Mouse (Mus musculus) limb, embryonic 12.5 days (tissue): ENCODE results near the gene Lif. TPM values are rescaled to one million over a fixed set of nuclear protein-coding genes. Genes with fewer than 3 reads are reported as not detected.

Experiments used
- ATAC-seq: fragments of 200-750 bp; cut with Nextera tagmentation; 2 replicates; pipeline ENCODE4 v1.8.0; 2017; ENCODE audit warnings: low read depth, moderate TSS enrichment; ENCODE audit not compliant: insufficient number of reproducible peaks, insufficient read depth, low FRiP score, low TSS enrichment
- H3K27ac ChIP-seq: fragments of 300-500 bp; sonication (generic); 2 replicates; pipeline ENCODE4 v1.5.1; 2016; ENCODE audit warnings: mild to moderate bottlenecking, moderate library complexity
- H3K27me3 ChIP-seq: fragments of 300-500 bp; sonication (generic); 2 replicates; pipeline ENCODE4 v1.6.1; 2016; ENCODE audit warnings: mild to moderate bottlenecking, moderate library complexity
- H3K36me3 ChIP-seq: fragments of 300-500 bp; sonication (generic); 2 replicates; pipeline ENCODE4 v1.6.1; 2016; ENCODE audit warnings: mild to moderate bottlenecking, moderate library complexity
- H3K4me1 ChIP-seq: fragments of 300-500 bp; sonication (generic); replicated peaks from 2 replicates; pipeline ENCODE4 v1.6.1; 2016
- H3K4me2 ChIP-seq: fragments of 300-500 bp; sonication (generic); 2 replicates; pipeline ENCODE4 v1.6.1; 2016; ENCODE audit warnings: mild to moderate bottlenecking, moderate library complexity
- H3K4me3 ChIP-seq: fragments of 300-500 bp; sonication (generic); replicated peaks from 2 replicates; pipeline ENCODE4 v1.5.1; 2016; ENCODE audit warnings: mild to moderate bottlenecking
- H3K9ac ChIP-seq: fragments of 300-500 bp; sonication (generic); replicated peaks from 2 replicates; pipeline ENCODE4 v1.6.1; 2016; ENCODE audit warnings: mild to moderate bottlenecking, moderate library complexity
- H3K9me3 ChIP-seq: fragments of 300-500 bp; sonication (generic); 2 replicates; pipeline ENCODE4 v1.6.1; 2016; ENCODE audit warnings: mild to moderate bottlenecking, moderate library complexity
- WGBS: fragments of 180-500 bp; shearing (Covaris S2); methylation state at CpG from one replicate; pipeline ENCODE4 v1.1.7; 2016; 5-methylcytosine and 5-hydroxymethylcytosine counted together
- polyA plus RNA-seq: library from polyadenylated mRNA; unstranded; fragments of >200 nt; fragmentation: Nextera tagmentation; extraction: Ambion mirVana; gene quantifications from 2 replicates; pipeline ENCODE4 v1.2.1, GENCODE M21; 2016

Gene Lif
- polyA plus RNA-seq, 1 experiment from 2014 or later, result 0.05 TPM

DNA sequence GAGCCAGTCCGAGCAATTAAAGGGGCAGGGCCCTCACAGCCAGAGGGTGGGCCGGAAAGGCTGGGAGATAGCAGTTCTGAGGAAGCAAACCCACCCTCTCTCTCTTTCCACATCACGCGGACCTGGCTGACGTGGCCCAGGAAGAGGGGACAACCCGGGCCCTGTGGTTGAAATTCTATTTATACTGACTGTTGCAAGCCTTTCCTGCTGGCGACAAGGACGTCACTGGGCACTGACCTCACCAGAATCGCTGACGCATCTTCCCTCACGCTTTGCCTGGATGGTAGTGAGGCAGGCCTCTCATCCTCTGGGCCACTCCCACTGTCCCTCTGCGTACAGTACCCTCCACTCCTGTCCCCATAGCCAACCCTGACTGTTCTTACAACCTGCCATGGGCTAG lies 24.7 kb upstream of the Lif start:
- H3K9ac ChIP-seq, result no peak overlapping the region
- no peaks in the 10 kb centered on the region for H3K27me3 ChIP-seq
- no peaks in the 10 kb centered on the region for H3K9me3 ChIP-seq
- WGBS, result 73% methylated on average over 12 of the region's 12 CpGs
- no peak for ATAC-seq
- H3K36me3 ChIP-seq, result no peaks in the 10 kb centered on the region
- no peak overlapping the region for H3K27ac ChIP-seq
- H3K4me3 ChIP-seq, result no peak overlapping the region
- no peak overlapping the region for H3K4me2 ChIP-seq
- no peaks in the 10 kb centered on the region; the same call in 1 of the 2 replicates for H3K4me1 ChIP-seq

DNA sequence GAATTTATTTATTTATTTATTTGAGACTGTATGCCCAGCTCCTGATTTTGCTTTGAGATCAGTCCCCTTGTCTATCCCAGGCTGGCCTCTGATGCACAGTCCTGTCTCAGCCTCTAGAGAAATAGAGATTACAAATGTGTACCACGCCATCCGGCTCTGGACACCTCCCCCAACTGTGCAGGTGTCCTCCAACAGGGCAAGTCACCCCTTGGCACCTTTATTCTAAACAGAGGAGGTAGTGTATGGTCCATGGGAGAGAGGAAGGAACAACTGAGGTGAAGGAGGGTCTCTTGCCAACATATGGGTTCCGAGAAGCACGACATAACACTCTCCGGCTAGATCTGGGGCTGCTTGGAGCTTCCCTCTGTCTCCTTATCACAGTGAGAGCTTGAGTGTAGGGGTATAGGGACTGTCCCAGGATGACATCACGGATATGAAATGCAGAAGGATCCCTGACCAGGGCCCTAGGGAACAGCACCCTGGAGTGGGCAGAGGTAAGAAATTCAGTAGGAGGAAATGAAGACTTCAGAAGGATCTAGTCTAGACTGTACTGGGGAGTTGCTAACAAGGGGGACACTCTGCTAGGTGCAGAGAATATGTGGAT lies 22.2 kb upstream of the Lif start:
- H3K4me1 ChIP-seq, result no peaks in the 10 kb centered on the region
- WGBS, result 88% methylated on average over 6 of the region's 6 CpGs
- H3K9ac ChIP-seq, result no peak overlapping the region
- H3K4me2 ChIP-seq, result no peak overlapping the region
- ATAC-seq, result no peak
- no peak overlapping the region for H3K27ac ChIP-seq
- no peaks in the 10 kb centered on the region for H3K9me3 ChIP-seq
- no peak overlapping the region for H3K4me3 ChIP-seq
- H3K27me3 ChIP-seq, result no peaks in the 10 kb centered on the region
- H3K36me3 ChIP-seq, result no peaks in the 10 kb centered on the region

DNA sequence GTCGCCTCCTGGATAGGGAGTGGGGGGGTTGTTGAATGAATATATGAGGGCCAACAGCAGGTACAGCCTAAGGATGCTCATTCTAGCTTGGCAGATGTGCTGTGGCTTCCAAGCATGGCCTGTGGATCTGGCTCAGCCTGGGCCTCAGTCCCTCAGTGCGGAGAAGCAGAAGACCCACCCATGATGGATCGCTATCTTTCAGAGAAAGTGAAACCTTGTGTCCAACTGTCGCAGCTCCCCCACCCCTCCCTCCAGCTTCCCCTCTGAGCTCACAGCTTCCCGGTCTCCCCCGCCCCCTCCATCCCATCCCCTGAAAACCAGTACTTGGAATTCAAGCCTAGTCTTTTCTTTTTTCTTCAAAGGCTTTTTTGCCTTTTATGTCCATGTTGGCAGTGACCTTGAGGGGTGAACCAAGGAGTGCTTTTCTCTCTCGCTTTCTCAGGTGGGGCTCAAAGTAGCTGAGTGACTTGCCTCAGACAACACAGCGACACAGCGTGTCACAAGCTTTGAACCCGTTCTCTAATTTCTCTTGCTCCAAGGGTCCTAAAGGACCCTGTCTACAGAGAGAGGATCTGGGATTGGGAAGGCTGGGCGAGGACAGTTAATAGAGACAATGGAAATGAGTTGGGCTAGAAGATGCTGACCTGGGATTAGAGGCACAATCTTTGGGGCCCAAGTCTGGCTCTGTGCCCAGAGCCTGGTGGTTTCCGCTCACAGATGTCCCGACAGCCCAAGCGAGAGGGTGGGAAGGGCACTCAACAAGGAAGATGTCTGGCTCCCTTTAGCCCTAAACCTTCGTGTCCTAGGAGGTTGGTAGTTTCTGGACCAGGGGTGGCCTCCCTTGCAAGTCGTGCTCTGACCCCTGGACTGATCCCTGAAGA lies 21.5 kb upstream of the Lif start, which contains the start of gene Osm:
Osm (plus strand) TSS at position 756 of the 881 bp plus-strand sequence.
- Histone ChIP-seq H3K4me1 (no peaks in the 10 kb centered on the region), H3K4me2 (no peak within 1 kb of the TSS), H3K27me3 (no peaks in the 10 kb centered on the region), H3K36me3 (no peaks in the 10 kb centered on the region), H3K9ac (no peak within 1 kb of the TSS), H3K4me3 (no peak within 1 kb of the TSS), H3K9me3 (no peaks in the 10 kb centered on the region), H3K27ac (no peak within 1 kb of the TSS)
- ATAC-seq, result no peak
- WGBS, result 73% methylated on average over 16 of the region's 16 CpGs

DNA sequence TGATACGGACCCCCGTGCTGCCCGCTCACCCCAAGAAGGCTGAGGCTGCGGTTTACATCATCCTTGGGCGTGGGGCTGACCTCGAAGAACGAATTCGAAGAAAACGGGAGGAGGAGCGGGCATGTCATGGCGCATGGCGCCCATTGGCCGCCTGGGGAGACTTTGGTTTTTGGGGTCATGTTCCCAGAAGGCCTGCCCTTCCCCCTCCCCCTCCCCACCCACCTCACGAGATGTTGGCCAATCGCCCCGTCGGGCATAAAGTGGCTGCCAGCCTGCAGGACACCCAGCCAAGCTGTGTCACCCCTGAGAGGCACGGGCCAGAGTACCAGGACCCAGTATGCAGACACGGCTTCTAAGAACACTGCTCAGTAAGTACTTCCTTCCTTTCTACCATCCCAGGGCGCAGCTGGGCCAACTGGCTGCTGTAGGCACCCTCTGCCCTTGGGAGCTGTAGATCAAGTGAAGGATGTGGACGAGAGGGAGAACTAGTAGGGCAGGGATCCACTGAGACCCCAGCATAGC lies 20.8 kb upstream of the Lif start:
- WGBS, result 91% methylated on average over 21 of the region's 21 CpGs
- Histone ChIP-seq H3K36me3 (no peaks in the 10 kb centered on the region), H3K4me3 (no peak overlapping the region), H3K9ac (no peak overlapping the region), H3K4me1 (no peaks in the 10 kb centered on the region), H3K27me3 (no peaks in the 10 kb centered on the region), H3K27ac (no peak overlapping the region), H3K9me3 (no peaks in the 10 kb centered on the region), H3K4me2 (no peak overlapping the region)
- ATAC-seq, result no peak

DNA sequence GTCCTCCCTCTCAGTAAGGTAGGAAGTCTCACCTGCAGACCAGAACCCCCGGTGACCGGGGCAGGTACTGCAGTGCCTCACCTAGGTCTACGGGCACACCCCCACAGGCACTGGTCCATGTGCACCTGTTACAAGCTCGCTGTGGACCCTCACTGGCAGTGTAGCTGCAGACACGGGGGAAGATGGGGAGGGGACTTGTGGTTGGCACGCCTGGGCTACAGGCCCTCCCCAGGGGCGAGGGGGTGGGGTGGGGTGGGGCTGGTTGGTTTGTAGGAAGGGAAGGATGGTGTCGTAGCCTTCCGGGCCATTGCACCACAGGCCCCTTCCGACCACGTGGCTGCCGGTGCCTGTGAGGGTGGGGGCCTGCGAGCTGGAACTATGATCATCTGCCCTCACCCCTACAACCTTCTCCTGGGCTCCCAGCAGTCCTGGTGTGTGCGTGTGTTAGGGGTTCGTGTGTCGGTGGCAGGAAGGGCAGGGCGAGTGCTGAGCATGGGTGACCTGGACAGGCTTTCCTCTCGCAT lies 19.9 kb upstream of the Lif start:
- H3K9me3 ChIP-seq, result no peaks in the 10 kb centered on the region
- H3K27me3 ChIP-seq, result no peaks in the 10 kb centered on the region
- H3K36me3 ChIP-seq, result no peaks in the 10 kb centered on the region
- no peaks in the 10 kb centered on the region for H3K4me1 ChIP-seq
- WGBS, result 85% methylated on average over 18 of the region's 18 CpGs
- ATAC-seq, result no peak
- no peak overlapping the region for H3K4me3 ChIP-seq
- H3K4me2 ChIP-seq, result no peak overlapping the region
- H3K9ac ChIP-seq, result no peak overlapping the region
- H3K27ac ChIP-seq, result no peak overlapping the region

DNA sequence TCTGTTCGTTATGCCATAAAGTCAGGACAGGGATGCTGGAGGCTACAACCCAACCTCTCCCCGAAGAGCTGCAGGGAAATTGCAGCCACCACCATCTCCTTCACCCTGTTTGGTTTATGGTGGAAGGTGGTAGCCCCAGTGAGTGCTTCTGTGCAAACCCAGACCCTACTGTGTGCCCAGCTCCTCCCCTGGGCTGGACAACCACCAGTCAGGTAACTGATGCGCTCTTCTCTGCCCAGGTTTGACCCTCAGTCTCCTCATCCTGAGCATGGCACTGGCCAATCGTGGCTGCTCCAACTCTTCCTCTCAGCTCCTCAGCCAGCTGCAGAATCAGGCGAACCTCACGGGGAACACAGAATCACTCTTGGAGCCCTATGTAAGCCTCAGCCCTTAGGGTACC lies 19.2 kb upstream of the Lif start:
- ATAC-seq, result no peak
- whole genome bisulfite sequencing, result 88% methylated on average over 6 of the region's 6 CpGs
- no peak overlapping the region for H3K27ac ChIP-seq

DNA sequence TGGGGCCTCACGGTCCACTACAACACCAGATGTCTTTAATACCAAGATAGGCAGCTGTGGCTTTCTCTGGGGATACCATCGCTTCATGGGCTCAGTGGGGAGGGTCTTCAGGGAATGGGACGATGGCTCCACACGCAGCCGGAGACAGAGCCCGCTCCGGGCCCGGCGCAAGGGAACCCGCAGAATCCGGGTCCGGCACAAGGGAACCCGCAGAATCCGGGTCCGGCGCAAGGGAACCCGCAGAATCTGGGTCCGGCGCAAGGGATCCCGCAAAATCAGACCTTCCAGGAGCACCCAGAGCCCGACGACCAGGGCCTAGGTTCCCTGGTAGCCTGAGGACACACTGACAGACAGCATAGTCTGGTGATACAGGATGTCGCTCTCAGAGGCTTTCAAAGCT lies 17.7 kb upstream of the Lif start:
- H3K9me3 ChIP-seq, result no peaks in the 10 kb centered on the region
- 91% methylated on average over 23 of the region's 23 CpGs for WGBS
- no peaks in the 10 kb centered on the region for H3K36me3 ChIP-seq
- no peaks in the 10 kb centered on the region for H3K4me1 ChIP-seq
- no peak for ATAC-seq
- H3K4me3 ChIP-seq, result no peak overlapping the region
- H3K9ac ChIP-seq, result no peak overlapping the region
- H3K27me3 ChIP-seq, result no peaks in the 10 kb centered on the region
- H3K4me2 ChIP-seq, result no peak overlapping the region
- H3K27ac ChIP-seq, result no peak overlapping the region

More for the DNA sequence above, 19.2 kb upstream of the Lif start:
- H3K9ac ChIP-seq, result no peak overlapping the region
- H3K9me3 ChIP-seq, result no peaks in the 10 kb centered on the region
- no peak overlapping the region for H3K4me3 ChIP-seq
- no peaks in the 10 kb centered on the region for H3K36me3 ChIP-seq
- no peak overlapping the region for H3K4me2 ChIP-seq
- no peaks in the 10 kb centered on the region for H3K27me3 ChIP-seq
- no peaks in the 10 kb centered on the region for H3K4me1 ChIP-seq

DNA sequence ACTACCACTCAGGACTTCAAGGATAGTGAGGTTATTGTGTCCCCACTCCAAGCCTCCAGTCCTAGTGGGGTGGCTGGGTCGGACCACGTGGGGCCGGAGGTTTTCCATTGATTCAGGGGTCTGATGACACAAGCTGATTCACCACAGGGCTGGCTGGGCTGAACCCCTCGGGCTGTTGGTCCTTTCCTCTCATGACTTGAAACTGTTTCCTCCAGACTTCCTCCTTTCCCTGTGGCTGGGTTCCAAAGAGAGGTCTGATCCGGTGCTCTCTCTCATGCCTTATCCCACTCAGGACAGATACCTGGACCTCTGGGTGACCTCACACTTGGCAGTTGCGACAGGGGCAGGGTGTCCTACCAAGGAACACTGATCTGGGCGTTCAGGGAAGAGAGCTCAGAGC lies 17.2 kb upstream of the Lif start:
- no peak overlapping the region for H3K4me3 ChIP-seq
- H3K27me3 ChIP-seq, result no peaks in the 10 kb centered on the region
- H3K9ac ChIP-seq, result no peak overlapping the region
- no peaks in the 10 kb centered on the region for H3K9me3 ChIP-seq
- H3K4me1 ChIP-seq, result no peaks in the 10 kb centered on the region
- no peak for ATAC-seq
- WGBS, result 80% methylated on average over 7 of the region's 7 CpGs
- no peaks in the 10 kb centered on the region for H3K36me3 ChIP-seq
- no peak overlapping the region for H3K27ac ChIP-seq
- H3K4me2 ChIP-seq, result no peak overlapping the region

DNA sequence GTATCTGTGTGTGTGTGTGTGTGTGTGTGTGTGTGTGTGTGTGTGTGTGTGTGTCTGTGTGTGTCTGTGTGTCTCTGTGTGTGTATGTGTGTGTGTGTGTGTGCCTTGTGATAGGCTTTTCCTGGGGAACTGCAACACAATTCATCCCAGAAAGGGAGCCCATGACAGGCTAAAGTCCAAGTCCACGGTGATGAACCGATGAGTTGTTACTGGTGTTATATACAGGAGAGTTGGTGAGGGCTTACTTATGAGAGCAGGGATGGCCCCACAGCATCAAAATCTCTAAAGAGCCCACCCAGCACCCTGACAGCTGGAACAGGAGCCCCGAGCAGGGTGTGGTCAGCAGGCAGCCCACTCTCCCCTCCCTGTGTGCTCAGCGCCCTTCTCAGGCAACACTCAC lies 16.2 kb upstream of the Lif start:
- no peaks in the 10 kb centered on the region for H3K27me3 ChIP-seq

DNA sequence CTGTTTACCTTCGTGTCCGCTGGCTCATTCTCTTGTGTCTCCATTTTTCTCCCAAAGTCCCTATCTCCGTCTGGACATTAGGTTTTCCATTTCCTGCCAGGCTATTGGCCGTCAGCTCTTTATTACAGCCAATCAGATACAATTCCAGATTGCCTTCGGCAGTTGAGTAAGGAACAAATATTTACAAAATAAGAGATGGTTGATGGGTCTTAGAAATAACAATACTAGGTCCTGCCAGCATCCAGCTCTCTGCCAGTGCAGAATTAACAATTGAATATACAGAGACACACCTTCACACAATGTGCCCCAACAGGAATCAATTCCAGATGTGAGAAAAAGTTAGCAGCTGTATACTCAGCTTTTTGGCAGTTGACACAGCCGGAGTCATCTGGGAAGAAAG lies 11.2 kb upstream of the Lif start:
- Histone ChIP-seq H3K4me2 (no peak overlapping the region), H3K9me3 (no peaks in the 10 kb centered on the region), H3K9ac (no peak overlapping the region), H3K4me1 (no peaks in the 10 kb centered on the region), H3K27me3 (no peaks in the 10 kb centered on the region), H3K4me3 (no peak overlapping the region), H3K27ac (no peak overlapping the region), H3K36me3 (no peaks in the 10 kb centered on the region)
- WGBS, result 61% methylated on average over 6 of the region's 6 CpGs
- no peak for ATAC-seq

More for the DNA sequence above, 16.2 kb upstream of the Lif start:
- Histone ChIP-seq H3K27ac (no peak overlapping the region), H3K4me1 (no peaks in the 10 kb centered on the region), H3K9me3 (no peaks in the 10 kb centered on the region), H3K4me3 (no peak overlapping the region), H3K4me2 (no peak overlapping the region), H3K9ac (no peak overlapping the region), H3K36me3 (no peaks in the 10 kb centered on the region)
- 80% methylated on average over 4 of the region's 4 CpGs for WGBS
- ATAC-seq, result no peak

DNA sequence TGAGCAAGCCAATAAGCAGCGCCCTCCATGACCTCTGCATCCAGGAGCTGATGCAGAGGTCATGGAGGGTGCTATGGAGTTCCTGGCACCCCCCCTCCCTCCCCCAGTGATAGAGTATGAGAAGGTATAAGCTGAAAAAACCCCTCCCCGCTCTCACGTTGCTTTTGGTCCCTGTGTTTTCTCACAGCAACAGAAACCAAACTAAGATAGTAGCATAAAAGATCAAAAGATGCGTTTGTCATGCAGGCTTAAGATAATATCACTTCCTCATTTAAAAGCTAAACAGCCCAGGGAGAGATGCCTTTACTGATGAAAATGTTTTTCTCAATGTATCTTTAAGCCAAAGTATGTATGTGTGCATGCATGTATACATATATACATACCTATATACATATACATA lies 10.7 kb upstream of the Lif start:
- H3K27me3 ChIP-seq, result no peaks in the 10 kb centered on the region

More for the DNA sequence above, 10.7 kb upstream of the Lif start:
- WGBS, result 51% methylated on average over 4 of the region's 4 CpGs
- H3K27ac ChIP-seq, result no peak overlapping the region
- no peak for ATAC-seq
- no peaks in the 10 kb centered on the region for H3K9me3 ChIP-seq
- H3K4me2 ChIP-seq, result no peak overlapping the region
- H3K4me3 ChIP-seq, result no peak overlapping the region
- H3K4me1 ChIP-seq, result no peaks in the 10 kb centered on the region
- no peak overlapping the region for H3K9ac ChIP-seq
- H3K36me3 ChIP-seq, result no peaks in the 10 kb centered on the region
